Mouse (Mus musculus) midbrain, embryonic 14.5 days (tissue): ENCODE measurements around the gene Inpp1. TPM values are rescaled to one million over a fixed set of nuclear protein-coding genes. Genes with fewer than 3 reads are reported as not detected.

Experiments used
- ATAC-seq: fragments of 200-750 bp; cut with Nextera tagmentation; 2 replicates; pipeline ENCODE4 v1.8.0; 2017; ENCODE audit warnings: moderate number of reproducible peaks, moderate library complexity; ENCODE audit not compliant: low FRiP score, low TSS enrichment
- DNase-seq: peaks from one replicate; pipeline ENCODE4 v3.0.0-alpha.2; 2015
- H3K27ac ChIP-seq: fragments of 300-500 bp; sonication (generic); replicated peaks from 2 replicates; pipeline ENCODE4 v1.5.1; 2014; ENCODE audit warnings: mild to moderate bottlenecking, low read depth, low read length, moderate library complexity
- H3K27me3 ChIP-seq: fragments of 300-500 bp; sonication (generic); 2 replicates; pipeline ENCODE4 v1.6.1; 2014; ENCODE audit warnings: low read length, control low read depth, mixed read lengths; ENCODE audit not compliant: control insufficient read depth, insufficient read depth
- H3K36me3 ChIP-seq: fragments of 300-500 bp; sonication (generic); 2 replicates; pipeline ENCODE4 v1.6.1; 2014; ENCODE audit warnings: low read length, control low read depth; ENCODE audit not compliant: control insufficient read depth, insufficient read depth
- H3K4me1 ChIP-seq: fragments of 300-500 bp; sonication (generic); 2 replicates; pipeline ENCODE4 v1.6.1; 2014; ENCODE audit warnings: mild to moderate bottlenecking, antibody characterized with exemption, low read length, control low read depth; ENCODE audit not compliant: control insufficient read depth, insufficient read depth
- H3K4me2 ChIP-seq: fragments of 300-500 bp; sonication (generic); 2 replicates; pipeline ENCODE4 v1.6.1; 2014; ENCODE audit warnings: mild to moderate bottlenecking, low read length, moderate library complexity
- H3K4me3 ChIP-seq: fragments of 300-500 bp; sonication (generic); replicated peaks from 2 replicates; pipeline ENCODE4 v1.5.1; 2014; ENCODE audit warnings: low read depth, low read length
- H3K9ac ChIP-seq: fragments of 300-500 bp; sonication (generic); replicated peaks from 2 replicates; pipeline ENCODE4 v1.6.1; 2014; ENCODE audit warnings: mild to moderate bottlenecking, low read length, moderate library complexity
- H3K9me3 ChIP-seq: fragments of 300-500 bp; sonication (generic); 2 replicates; pipeline ENCODE4 v1.6.1; 2016; ENCODE audit warnings: low read length, control low read depth, mixed read lengths; ENCODE audit not compliant: control insufficient read depth
- WGBS: fragments of 180-500 bp; shearing (Covaris S2); extraction: QIAGEN DNeasy Blood & Tissue Kit; methylation state at CpG from one replicate; pipeline ENCODE4 v1.1.7; 2014; 5-methylcytosine and 5-hydroxymethylcytosine counted together
- polyA plus RNA-seq: library from polyadenylated mRNA; unstranded; fragments of >200 nt; fragmentation: Nextera tagmentation; extraction: Ambion mirVana; gene quantifications from 2 replicates; pipeline ENCODE4 v1.2.1, GENCODE M21; 2014

Gene Inpp1
- polyA plus RNA-seq, 1 experiment from 2014 or later, result 22.6 TPM

DNA sequence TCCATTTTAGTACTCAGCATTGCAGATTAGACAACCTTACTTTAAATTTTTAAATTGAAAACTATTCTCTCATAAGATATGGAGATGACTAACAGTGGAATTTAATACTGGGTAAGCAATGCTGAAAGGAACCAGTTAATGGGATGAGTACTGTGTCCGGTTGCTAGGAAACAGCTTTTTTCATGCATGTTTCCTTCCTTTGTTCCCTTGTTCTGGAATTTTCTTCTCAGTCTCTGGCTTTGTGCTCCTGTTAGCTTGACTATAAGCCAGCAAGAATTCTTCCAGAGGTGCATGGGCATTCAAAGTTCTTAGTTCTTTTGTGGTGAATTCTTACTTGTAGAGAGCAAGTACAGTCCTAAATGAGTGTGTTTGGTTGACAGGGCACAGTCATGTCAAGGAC lies 59.3 kb downstream of the Inpp1 start:
- Histone ChIP-seq H3K4me3 (no peak overlapping the region), H3K9me3 (no peaks in the 10 kb centered on the region), H3K27ac (0 out of 2 replicates have a peak overlapping the region, but pooled peaks have one; percentile 13), H3K4me2 (no peak overlapping the region), H3K27me3 (no peaks in the 10 kb centered on the region), H3K36me3 (no peaks in the 10 kb centered on the region), H3K9ac (no peak overlapping the region), H3K4me1 (no peaks in the 10 kb centered on the region)
- no peak for ATAC-seq
- 44% methylated on average over 1 of the region's 1 CpGs for WGBS
- DNase-seq, result peak; percentile 50

DNA sequence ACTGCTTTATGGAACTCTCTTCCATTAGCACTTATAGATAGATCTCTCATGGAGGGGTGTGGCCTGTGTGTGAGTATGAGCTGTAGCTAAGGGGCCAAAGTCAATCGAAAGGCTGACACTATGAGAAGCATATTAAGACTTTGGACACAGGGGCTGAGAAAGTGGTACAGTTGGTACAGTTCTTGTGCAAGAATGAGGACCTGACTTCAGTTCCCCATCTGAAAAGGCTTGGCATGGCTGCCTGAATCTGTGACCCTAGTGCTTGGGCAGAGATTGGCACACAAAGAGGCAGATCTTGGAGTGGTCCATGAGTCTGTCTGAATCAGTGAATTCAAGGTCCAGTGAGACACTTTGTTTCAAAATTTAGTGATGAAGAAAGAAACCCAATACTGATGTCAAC lies 63.2 kb downstream of the Inpp1 start:
- ATAC-seq (no peak), DNase-seq (no peak)
- Histone ChIP-seq H3K9me3 (no peaks in the 10 kb centered on the region), H3K36me3 (no peaks in the 10 kb centered on the region), H3K4me2 (no peak overlapping the region), H3K27ac (no peak overlapping the region), H3K4me3 (no peak overlapping the region), H3K27me3 (no peaks in the 10 kb centered on the region), H3K4me1 (no peaks in the 10 kb centered on the region), H3K9ac (no peak overlapping the region)
- WGBS, result 87% methylated on average over 1 of the region's 1 CpGs

DNA sequence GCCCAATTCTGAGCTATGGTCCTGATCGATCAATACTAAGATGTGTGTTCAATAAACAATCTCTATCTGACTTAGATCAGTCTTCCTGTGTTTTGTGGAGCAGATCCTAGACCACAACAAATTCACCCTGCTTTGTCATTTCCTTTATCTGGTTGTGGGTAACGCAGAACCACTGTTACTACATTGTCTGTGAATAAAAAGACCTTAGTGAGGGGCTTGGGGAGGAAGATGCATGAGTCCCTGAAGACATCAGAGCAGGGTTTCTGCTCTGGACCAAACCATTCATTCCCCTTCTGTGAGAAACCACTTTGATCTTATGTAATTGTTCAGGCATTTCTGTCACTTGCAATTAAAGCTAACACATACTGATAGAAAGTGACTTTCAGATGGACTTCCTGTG lies 63.7 kb downstream of the Inpp1 start:
- no peaks in the 10 kb centered on the region for H3K36me3 ChIP-seq
- H3K9me3 ChIP-seq, result no peaks in the 10 kb centered on the region
- DNase-seq (no peak), ATAC-seq (no peak)
- no peak overlapping the region for H3K27ac ChIP-seq
- H3K4me1 ChIP-seq, result no peaks in the 10 kb centered on the region
- no peak overlapping the region for H3K9ac ChIP-seq
- no peaks in the 10 kb centered on the region for H3K27me3 ChIP-seq
- H3K4me3 ChIP-seq, result no peak overlapping the region
- 75% methylated on average over 2 of the region's 2 CpGs for WGBS
- H3K4me2 ChIP-seq, result no peak overlapping the region

DNA sequence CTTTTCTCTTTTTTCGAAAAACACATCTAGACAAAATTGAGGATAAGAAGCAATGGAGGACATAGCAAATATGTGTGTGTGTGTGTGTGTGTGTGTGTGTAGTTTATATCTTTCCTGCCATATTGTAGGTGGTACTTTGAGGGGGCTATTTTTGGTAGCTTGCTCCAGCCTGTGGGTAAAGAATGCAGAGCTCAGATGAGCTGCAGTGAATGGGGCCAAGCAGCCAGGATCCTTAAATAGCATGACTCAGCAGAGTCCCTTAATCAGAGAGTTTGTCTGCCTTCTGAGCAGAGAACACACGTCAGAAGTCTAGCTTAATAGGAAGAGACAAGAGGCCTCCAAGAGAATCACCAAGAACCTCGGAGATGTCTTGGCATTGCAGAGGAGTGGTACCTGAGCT lies 64.8 kb downstream of the Inpp1 start:
- ATAC-seq, result no peak
- Histone ChIP-seq H3K27me3 (no peaks in the 10 kb centered on the region), H3K4me1 (no peaks in the 10 kb centered on the region)

DNA sequence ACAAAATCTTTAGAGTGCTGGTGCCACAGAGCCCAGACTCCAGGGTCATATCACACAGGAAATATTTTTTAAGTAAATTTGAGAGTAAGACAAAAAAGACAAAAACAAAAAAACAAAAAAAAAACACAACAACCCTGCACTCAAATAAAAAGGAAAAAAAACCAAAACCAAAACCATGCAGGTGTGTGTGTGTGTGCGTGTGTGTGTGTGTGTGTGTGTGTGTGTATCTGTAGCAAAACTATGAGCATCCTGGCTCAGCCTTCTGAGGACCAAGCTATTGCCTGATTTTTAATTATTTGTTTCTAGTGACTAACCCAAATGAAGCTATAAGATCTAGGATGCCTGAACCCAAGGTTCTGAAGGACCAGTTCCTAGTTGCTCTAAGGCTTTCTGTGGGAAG lies 65.9 kb downstream of the Inpp1 start:
- Histone ChIP-seq H3K4me3 (no peak overlapping the region), H3K4me1 (no peaks in the 10 kb centered on the region), H3K9ac (no peak overlapping the region), H3K9me3 (no peaks in the 10 kb centered on the region), H3K36me3 (no peaks in the 10 kb centered on the region), H3K27ac (no peak overlapping the region), H3K27me3 (no peaks in the 10 kb centered on the region), H3K4me2 (no peak overlapping the region)
- DNase-seq, result no peak
- 85% methylated on average over 1 of the region's 1 CpGs for WGBS
- ATAC-seq, result no peak

More for the DNA sequence above, 64.8 kb downstream of the Inpp1 start:
- H3K9ac ChIP-seq, result no peak overlapping the region
- no peaks in the 10 kb centered on the region for H3K36me3 ChIP-seq
- H3K27ac ChIP-seq, result no peak overlapping the region
- 72% methylated on average over 3 of the region's 3 CpGs for WGBS
- no peaks in the 10 kb centered on the region for H3K9me3 ChIP-seq
- no peak for DNase-seq
- no peak overlapping the region for H3K4me2 ChIP-seq
- no peak overlapping the region for H3K4me3 ChIP-seq

DNA sequence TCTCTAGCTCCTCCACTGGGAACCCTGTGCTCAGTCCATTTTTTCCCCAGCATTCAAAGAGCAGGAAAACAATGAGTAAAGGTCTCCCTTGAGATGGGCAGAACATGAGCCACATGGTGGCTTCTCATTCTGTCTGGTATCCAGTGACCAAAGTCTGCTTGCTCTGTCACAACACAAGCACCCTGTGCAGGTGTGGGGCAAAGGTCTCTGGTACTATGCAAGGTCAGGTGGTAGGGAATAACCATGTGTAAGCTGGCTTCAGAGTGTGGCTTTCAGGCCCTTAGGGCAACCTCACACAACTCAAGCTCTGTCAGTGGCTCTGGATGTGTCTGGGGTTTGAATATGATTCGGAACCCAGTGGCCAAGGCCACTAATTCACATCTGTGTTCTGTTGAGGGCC lies 67.5 kb downstream of the Inpp1 start:
- H3K27ac ChIP-seq, result no peak overlapping the region
- WGBS, result 95% methylated on average over 1 of the region's 1 CpGs

DNA sequence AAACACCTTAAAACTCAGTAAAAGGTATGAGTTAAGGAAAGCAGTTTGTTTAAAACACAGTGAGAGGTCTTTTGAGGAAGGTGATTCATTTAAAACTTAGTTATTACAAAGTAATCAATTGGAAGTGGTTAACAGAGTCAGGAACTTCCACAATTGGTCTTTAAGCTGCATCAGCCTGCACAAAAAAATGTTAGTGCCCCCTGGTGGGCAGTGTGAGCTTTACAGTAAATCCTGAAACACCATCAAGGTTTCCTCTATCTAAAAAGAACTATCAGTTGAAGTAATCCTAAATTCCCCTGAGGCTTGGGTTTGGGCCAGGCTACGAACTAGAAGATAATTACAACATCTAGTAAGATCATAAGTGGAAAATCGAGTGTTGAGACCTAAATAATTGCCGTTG lies 69.2 kb downstream of the Inpp1 start:
- Histone ChIP-seq H3K36me3 (no peaks in the 10 kb centered on the region), H3K4me1 (no peaks in the 10 kb centered on the region), H3K27ac (no peak overlapping the region), H3K9ac (no peak overlapping the region), H3K27me3 (no peaks in the 10 kb centered on the region), H3K4me3 (no peak overlapping the region), H3K4me2 (no peak overlapping the region), H3K9me3 (no peaks in the 10 kb centered on the region)
- WGBS, result 27% methylated on average over 3 of the region's 3 CpGs
- DNase-seq, result peak; percentile 86
- no peak for ATAC-seq

More for the DNA sequence above, 67.5 kb downstream of the Inpp1 start:
- H3K4me2 ChIP-seq, result no peak overlapping the region
- H3K9me3 ChIP-seq, result no peaks in the 10 kb centered on the region
- no peaks in the 10 kb centered on the region for H3K4me1 ChIP-seq
- no peak for ATAC-seq
- H3K9ac ChIP-seq, result no peak overlapping the region
- DNase-seq, result no peak
- no peaks in the 10 kb centered on the region for H3K36me3 ChIP-seq
- H3K4me3 ChIP-seq, result no peak overlapping the region
- H3K27me3 ChIP-seq, result no peaks in the 10 kb centered on the region

DNA sequence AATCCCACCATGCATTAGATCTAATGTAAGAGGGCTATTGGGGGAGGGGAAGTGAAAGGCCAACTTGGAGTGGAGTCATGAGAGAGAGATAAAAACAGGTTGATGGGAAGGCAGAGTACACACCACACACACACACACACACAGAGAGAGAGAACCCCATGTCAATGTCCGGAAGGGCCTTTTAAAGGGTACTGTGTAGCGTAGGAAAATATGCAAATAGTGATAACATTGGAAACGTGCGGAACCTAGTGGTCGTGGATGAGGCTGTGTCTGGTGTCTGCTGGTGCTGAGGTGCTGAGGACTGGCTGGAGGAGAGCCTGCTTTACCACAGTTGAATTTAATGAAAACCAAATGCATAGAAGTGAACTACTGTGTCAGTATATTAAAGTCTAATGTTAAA lies 74.9 kb downstream of the Inpp1 start:
- no peak overlapping the region for H3K4me2 ChIP-seq
- H3K27me3 ChIP-seq, result no peaks in the 10 kb centered on the region
- H3K27ac ChIP-seq, result no peak overlapping the region
- 84% methylated on average over 5 of the region's 5 CpGs for WGBS
- DNase-seq, result no peak
- H3K4me1 ChIP-seq, result no peaks in the 10 kb centered on the region
- no peaks in the 10 kb centered on the region for H3K9me3 ChIP-seq
- ATAC-seq, result no peak
- H3K4me3 ChIP-seq, result no peak overlapping the region
- no peak overlapping the region for H3K9ac ChIP-seq
- H3K36me3 ChIP-seq, result no peaks in the 10 kb centered on the region
